Comparison of ENCODE assay signal across 28 mouse cellular contexts in genomic region chr6:39395471-39395870, GRCm38 (mm10). TPM values are rescaled to one million over a fixed set of nuclear protein-coding genes. Genes with fewer than 3 reads are reported as not detected.
A peak's percentile ranks its signal among the peaks of the same experiment; 100 is the strongest.
DNase-seq lines count a peak whose midpoint lies in the region; ATAC-seq and TF ChIP-seq lines count a peak whose summit lies in the region.
"Had no signal": no experiment of that assay in that cellular context is flagged by ENCODE, and none has a peak within 500 bp of the region (broad histone marks: within the 10 kb centered on the region; RNA-seq: fewer than 3 reads in every experiment).

No protein-coding gene starts in this region.

- H3K4me2 ChIP-seq in kidney, embryonic 15.5 days = no peak overlapping the region
- H3K4me2 ChIP-seq in kidney, embryonic 14.5 days (replicated peaks; ENCODE audit: low read depth, low read length) = no peak overlapping the region
- H3K4me2 ChIP-seq in neural tube, embryonic 14.5 days (ENCODE audit: low read depth, low read length) = no peak overlapping the region
- H3K4me2 ChIP-seq: embryonic facial prominence, embryonic 12.5 days; heart, embryonic 11.5 days; limb, embryonic 12.5 days; liver, embryonic 15.5 days; lung, embryonic 15.5 days; midbrain, embryonic 11.5 days; neural tube, embryonic 12.5 days had no signal

- no peaks in the 10 kb centered on the region for H3K27me3 ChIP-seq in kidney, embryonic 15.5 days
- H3K27me3 ChIP-seq in kidney, embryonic 14.5 days (ENCODE audit: control insufficient read depth, insufficient read depth, low read length) = no peaks in the 10 kb centered on the region
- no peaks in the 10 kb centered on the region for H3K27me3 ChIP-seq in ES-Bruce4 (ENCODE audit: control insufficient read depth, insufficient read depth, low read length, poor library complexity, severe bottlenecking)
- no peaks in the 10 kb centered on the region for H3K27me3 ChIP-seq in neural tube, embryonic 14.5 days (ENCODE audit: control insufficient read depth, insufficient read depth, low read length)
- H3K27me3 ChIP-seq: embryonic facial prominence, embryonic 12.5 days; limb, embryonic 12.5 days; liver, embryonic 15.5 days; lung, embryonic 15.5 days; neural tube, embryonic 12.5 days had no signal

- TF ChIP-seq POLR2A in ES-Bruce4 (IDR thresholded peaks at IDR 0.05; ENCODE audit: insufficient read depth, low read length) = no peak
- TF ChIP-seq POLR2A in lung, adult 2 months (IDR thresholded peaks at IDR 0.05; ENCODE audit: borderline replicate concordance, extremely low read depth, low read depth, low read length) = no peak

- TF ChIP-seq EP300 in ES-Bruce4 (IDR thresholded peaks at IDR 0.05; ENCODE audit: insufficient read depth, low read depth, low read length) = no peak

- H3K4me3 ChIP-seq in kidney, embryonic 15.5 days (replicated peaks) = no peak overlapping the region
- no peak overlapping the region for H3K4me3 ChIP-seq in kidney, embryonic 14.5 days (ENCODE audit: low read length)
- no peak overlapping the region for H3K4me3 ChIP-seq in ES-Bruce4 (ENCODE audit: low read depth, low read length)
- no peak overlapping the region for H3K4me3 ChIP-seq in neural tube, embryonic 14.5 days (ENCODE audit: low read depth, low read length)
- no peak overlapping the region for H3K4me3 ChIP-seq in lung, adult 2 months (replicated peaks; ENCODE audit: extremely low read depth, low read depth, low read length)
- H3K4me3 ChIP-seq: embryonic facial prominence, embryonic 12.5 days; limb, embryonic 12.5 days; liver, embryonic 15.5 days; lung, embryonic 15.5 days; neural tube, embryonic 12.5 days had no signal

- no peaks in the 10 kb centered on the region for H3K4me1 ChIP-seq in kidney, embryonic 15.5 days
- H3K4me1 ChIP-seq in kidney, embryonic 14.5 days (ENCODE audit: control insufficient read depth, insufficient read depth, low read length) = peaks cover 4% of the 10 kb centered on the region; the same call in 1 of the 2 replicates
- peaks cover 4% of the 10 kb centered on the region for H3K4me1 ChIP-seq in ES-Bruce4 (ENCODE audit: control insufficient read depth, insufficient read depth, low read length)
- peaks cover 6% of the 10 kb centered on the region; the same call in 1 of the 2 replicates for H3K4me1 ChIP-seq in neural tube, embryonic 14.5 days (ENCODE audit: control insufficient read depth, insufficient read depth, low read length)
- no peaks in the 10 kb centered on the region for H3K4me1 ChIP-seq in lung, adult 2 months (ENCODE audit: control insufficient read depth, insufficient read depth, low read length)
- H3K4me1 ChIP-seq: embryonic facial prominence, embryonic 12.5 days; limb, embryonic 12.5 days; liver, embryonic 15.5 days; lung, embryonic 15.5 days; neural tube, embryonic 12.5 days had no signal

- H3K9me3 ChIP-seq in kidney, embryonic 15.5 days (replicated peaks) = no peaks in the 10 kb centered on the region
- no peaks in the 10 kb centered on the region for H3K9me3 ChIP-seq in kidney, embryonic 14.5 days (ENCODE audit: control insufficient read depth, low read length)
- no peaks in the 10 kb centered on the region for H3K9me3 ChIP-seq in ES-Bruce4 (replicated peaks; ENCODE audit: control insufficient read depth, insufficient read depth, low read length, poor library complexity, severe bottlenecking)
- H3K9me3 ChIP-seq in neural tube, embryonic 14.5 days (ENCODE audit: control insufficient read depth, low read length) = no peaks in the 10 kb centered on the region
- H3K9me3 ChIP-seq: embryonic facial prominence, embryonic 12.5 days; limb, embryonic 12.5 days; liver, embryonic 15.5 days; lung, embryonic 15.5 days; neural tube, embryonic 12.5 days had no signal

- DNase-seq in R1 (ENCODE audit: low read depth, low spot score) = peak; percentile 47
- DNase-seq in cerebellum, postnatal 14 days = no peak
- no peak for DNase-seq in lung, adult 2 months
- DNase-seq: adrenal gland, postnatal 10 days; cerebellum, adult 8-10 months; embryo, embryonic 11 days; gastrocnemius, postnatal 14 days; heart, adult 18-20 months; heart, postnatal 36 days; kidney, adult 11 months; retina, postnatal 1 day; right cerebral cortex, postnatal 14 days; thymus, postnatal 14 days had no signal

- no peak overlapping the region for H3K9ac ChIP-seq in kidney, embryonic 15.5 days
- H3K9ac ChIP-seq in kidney, embryonic 14.5 days (ENCODE audit: low read depth, low read length) = no peak overlapping the region
- no peak overlapping the region for H3K9ac ChIP-seq in ES-Bruce4 (ENCODE audit: low read depth, poor library complexity, severe bottlenecking)
- H3K9ac ChIP-seq in neural tube, embryonic 14.5 days (replicated peaks; ENCODE audit: low read depth, low read length) = no peak overlapping the region
- H3K9ac ChIP-seq: embryonic facial prominence, embryonic 12.5 days; limb, embryonic 12.5 days; liver, embryonic 15.5 days; lung, embryonic 15.5 days; neural tube, embryonic 12.5 days had no signal

- H3K36me3 ChIP-seq in kidney, embryonic 15.5 days = peaks cover 37% of the 10 kb centered on the region
- H3K36me3 ChIP-seq in kidney, embryonic 14.5 days (ENCODE audit: control insufficient read depth, insufficient read depth, low read length) = peaks cover 12% of the 10 kb centered on the region; the same call in 1 of the 2 replicates
- H3K36me3 ChIP-seq in ES-Bruce4 (ENCODE audit: control insufficient read depth, insufficient read depth, low read length, poor library complexity, severe bottlenecking) = peaks cover 56% of the 10 kb centered on the region
- peaks cover 20% of the 10 kb centered on the region for H3K36me3 ChIP-seq in neural tube, embryonic 14.5 days (ENCODE audit: control insufficient read depth, insufficient read depth, low read length)
- H3K36me3 ChIP-seq: lung, embryonic 15.5 days had no signal

- no peak overlapping the region for H3K27ac ChIP-seq in kidney, embryonic 15.5 days
- H3K27ac ChIP-seq in kidney, embryonic 14.5 days (ENCODE audit: low read depth, low read length) = no peak overlapping the region
- H3K27ac ChIP-seq in ES-Bruce4 (ENCODE audit: insufficient read depth, low read length) = peak overlapping the region; percentile 78
- H3K27ac ChIP-seq in neural tube, embryonic 14.5 days (ENCODE audit: low read depth, low read length) = no peak overlapping the region
- H3K27ac ChIP-seq: embryonic facial prominence, embryonic 12.5 days; kidney, postnatal 0 days; limb, embryonic 12.5 days; liver, embryonic 15.5 days; lung, embryonic 15.5 days; neural tube, embryonic 12.5 days had no signal

- no peak for TF ChIP-seq CTCF in ES-Bruce4 (IDR thresholded peaks at IDR 0.05; ENCODE audit: low read depth, low read length)
- no peak for TF ChIP-seq CTCF in lung, adult 2 months (IDR thresholded peaks at IDR 0.05; ENCODE audit: insufficient read depth, low read length)

- WGBS in kidney, embryonic 15.5 days = 59% methylated on average over 4 of the region's 4 CpGs
- WGBS in kidney, embryonic 14.5 days = 56% methylated on average over 4 of the region's 4 CpGs
- 47% methylated on average over 4 of the region's 4 CpGs for WGBS in neural tube, embryonic 14.5 days
- WGBS in lung, adult 2 months = 93% methylated on average over 4 of the region's 4 CpGs

- 0 out of 2 replicates have a peak, but pooled peaks have one; percentile 52 for ATAC-seq in kidney, embryonic 15.5 days (replicated peaks; ENCODE audit: low FRiP score)
- no peak for ATAC-seq in kidney, embryonic 14.5 days (ENCODE audit: low FRiP score, low TSS enrichment)
- peak; percentile 73 for ATAC-seq in neural tube, embryonic 14.5 days (ENCODE audit: low read depth)
- ATAC-seq: forebrain, embryonic 14.5 days; inflammation-experienced regulatory T-cells, adult 6 months; midbrain, embryonic 16.5 days had no signal

RNA-seq across cellular contexts. Expression of gene Rab19, which starts 14.5 kb away (rescaled TPM):
- polyA plus RNA-seq in kidney, embryonic 15.5 days (2015; fragmentation: Nextera tagmentation; extraction: Ambion mirVana) = 1.7 and 2.3 TPM in 2 replicates
- 1.7 and 3.6 TPM in 2 replicates for polyA plus RNA-seq in kidney, embryonic 14.5 days (2014; fragmentation: Nextera tagmentation; extraction: Ambion mirVana)
- polyA plus RNA-seq in ES-Bruce4 (2011; ENCODE audit: insufficient read depth, insufficient read length, low read depth, missing spikeins) = 0.90 and 1.3 TPM in 2 replicates
- 0.22 TPM in 1 of 2 replicates, not detected in the other for polyA plus RNA-seq in neural tube, embryonic 14.5 days (2014; fragmentation: Nextera tagmentation; extraction: Ambion mirVana)
- polyA plus RNA-seq in lung, adult 2 months (2012; rRNA removed) = 3.6 and 5.2 TPM in 2 replicates
- polyA plus RNA-seq: midbrain, embryonic 16.5 days had no signal

RNA-seq across cellular contexts. Expression of gene Slc37a3, which starts 18.0 kb away (rescaled TPM):
- polyA plus RNA-seq in kidney, embryonic 15.5 days (2015; fragmentation: Nextera tagmentation; extraction: Ambion mirVana) = 52.5 and 53.9 TPM in 2 replicates
- 42.5 and 52.7 TPM in 2 replicates for polyA plus RNA-seq in kidney, embryonic 14.5 days (2014; fragmentation: Nextera tagmentation; extraction: Ambion mirVana)
- polyA plus RNA-seq in ES-Bruce4 (2011; ENCODE audit: insufficient read depth, insufficient read length, low read depth, missing spikeins) = 49.6 and 52.7 TPM in 2 replicates
- 60.5 and 68.8 TPM in 2 replicates for polyA plus RNA-seq in neural tube, embryonic 14.5 days (2014; fragmentation: Nextera tagmentation; extraction: Ambion mirVana)
- polyA plus RNA-seq in lung, adult 2 months (2012; rRNA removed) = 13.7 and 21.1 TPM in 2 replicates

RNA-seq across cellular contexts. Expression of gene Mkrn1, which starts 24.8 kb away (rescaled TPM):
- polyA plus RNA-seq in kidney, embryonic 15.5 days (2015; fragmentation: Nextera tagmentation; extraction: Ambion mirVana) = 59.8 and 60.2 TPM in 2 replicates
- polyA plus RNA-seq in kidney, embryonic 14.5 days (2014; fragmentation: Nextera tagmentation; extraction: Ambion mirVana) = 45.5 and 65.2 TPM in 2 replicates
- 350 and 361 TPM in 2 replicates for polyA plus RNA-seq in ES-Bruce4 (2011; ENCODE audit: insufficient read depth, insufficient read length, low read depth, missing spikeins)
- polyA plus RNA-seq in neural tube, embryonic 14.5 days (2014; fragmentation: Nextera tagmentation; extraction: Ambion mirVana) = 260 and 271 TPM in 2 replicates
- polyA plus RNA-seq in lung, adult 2 months (2012; rRNA removed) = 35.8 TPM in 2 replicates
